Mouse (Mus musculus) heart, adult 2 months (tissue): ENCODE data around the gene Cracr2a.

Experiments
- CTCF ChIP-seq: fragments of 200-600 bp; IDR thresholded peaks from 2 replicates; pipeline ENCODE4 v1.8.1; 2022; ENCODE audit warnings: antibody characterized with exemption, mild to moderate bottlenecking, moderate library complexity
- EP300 ChIP-seq: fragments of 200-500 bp; IDR thresholded peaks from 2 replicates; pipeline ENCODE4 v1.6.1; 2011; ENCODE audit warnings: low read depth, low read length, control low read depth; ENCODE audit not compliant: insufficient read depth
- POLR2A ChIP-seq: fragments of 200-500 bp; IDR thresholded peaks from 2 replicates; pipeline ENCODE4 v1.6.1; 2011; ENCODE audit warnings: mild to moderate bottlenecking, low read depth, low read length, control low read depth; ENCODE audit not compliant: insufficient read depth

- TF ChIP-seq CTCF (no peak), EP300 (no peak), POLR2A (no peak)
Observed at GRCm38 (mm10) chr6:127609673-127610072, 48.5 kb downstream of the Cracr2a start.
